Mouse (Mus musculus) stomach, embryonic 16.5 days (tissue): ENCODE measurements around the gene Vegfa. TPM values are rescaled to one million over a fixed set of nuclear protein-coding genes. Genes with fewer than 3 reads are reported as not detected.
A peak's percentile ranks its signal among the peaks of the same experiment; 100 is the strongest.

Source experiments
- ATAC-seq: fragments of 200-750 bp; cut with Nextera tagmentation; 2 replicates; pipeline ENCODE4 v1.8.0; 2017; ENCODE audit warnings: moderate number of reproducible peaks, moderate TSS enrichment; ENCODE audit not compliant: insufficient read depth, low FRiP score
- H3K27ac ChIP-seq: fragments of 300-500 bp; sonication (generic); 2 replicates; pipeline ENCODE4 v1.5.1; 2014; ENCODE audit warnings: low read length
- H3K27me3 ChIP-seq: fragments of 300-500 bp; sonication (generic); 2 replicates; pipeline ENCODE4 v1.6.1; 2014; ENCODE audit warnings: low read length, control low read depth, mixed read lengths; ENCODE audit not compliant: control insufficient read depth, insufficient read depth
- H3K36me3 ChIP-seq: fragments of 300-500 bp; sonication (generic); 2 replicates; pipeline ENCODE4 v1.6.1; 2014; ENCODE audit warnings: low read length; ENCODE audit not compliant: control insufficient read depth, insufficient read depth
- H3K4me1 ChIP-seq: fragments of 300-500 bp; sonication (generic); 2 replicates; pipeline ENCODE4 v1.6.1; 2014; ENCODE audit warnings: low read length, control low read depth, mixed read lengths; ENCODE audit not compliant: control insufficient read depth, insufficient read depth
- H3K4me2 ChIP-seq: fragments of 300-500 bp; sonication (generic); 2 replicates; pipeline ENCODE4 v1.6.1; 2014; ENCODE audit warnings: low read depth, low read length, mixed read lengths
- H3K4me3 ChIP-seq: fragments of 300-500 bp; sonication (generic); replicated peaks from 2 replicates; pipeline ENCODE4 v1.5.1; 2014; ENCODE audit warnings: mild to moderate bottlenecking, low read length
- H3K9ac ChIP-seq: fragments of 300-500 bp; sonication (generic); 2 replicates; pipeline ENCODE4 v1.6.1; 2014; ENCODE audit warnings: low read length
- H3K9me3 ChIP-seq: fragments of 300-500 bp; sonication (generic); replicated peaks from 2 replicates; pipeline ENCODE4 v1.6.1; 2016; ENCODE audit warnings: low read length, control low read depth; ENCODE audit not compliant: control insufficient read depth
- WGBS: fragments of 180-500 bp; shearing (Covaris S2); extraction: QIAGEN DNeasy Blood & Tissue Kit; methylation state at CpG from one replicate; pipeline ENCODE4 v1.1.7; 2014; 5-methylcytosine and 5-hydroxymethylcytosine counted together
- polyA plus RNA-seq: library from polyadenylated mRNA; unstranded; fragments of >200 nt; fragmentation: Nextera tagmentation; extraction: Ambion mirVana; gene quantifications from 2 replicates; pipeline ENCODE4 v1.2.1, GENCODE M21; 2015

Vegfa gene
- polyA plus RNA-seq, 1 experiment from 2014 or later, result 3.9 TPM

- no peak overlapping the region for H3K27ac ChIP-seq
- WGBS, result 71% methylated on average over 3 of the region's 3 CpGs
- peaks cover 14% of the 10 kb centered on the region for H3K4me1 ChIP-seq
- ATAC-seq, result no peak
- H3K4me3 ChIP-seq, result no peak overlapping the region
- no peaks in the 10 kb centered on the region for H3K27me3 ChIP-seq
- no peaks in the 10 kb centered on the region for H3K36me3 ChIP-seq
- no peaks in the 10 kb centered on the region for H3K9me3 ChIP-seq
- H3K4me2 ChIP-seq, result no peak overlapping the region
- no peak overlapping the region; the same call in 1 of the 2 replicates for H3K9ac ChIP-seq
Observed at GRCm38 (mm10) chr17:46005458-46005857, 26.7 kb downstream of the Vegfa start.

- no peak overlapping the region; the same call in 1 of the 2 replicates for H3K9ac ChIP-seq
- no peaks in the 10 kb centered on the region for H3K27me3 ChIP-seq
- H3K4me1 ChIP-seq, result peaks cover 14% of the 10 kb centered on the region
- H3K4me2 ChIP-seq, result no peak overlapping the region
- no peaks in the 10 kb centered on the region for H3K36me3 ChIP-seq
- H3K9me3 ChIP-seq, result no peaks in the 10 kb centered on the region
- no peak overlapping the region for H3K27ac ChIP-seq
- WGBS, result 65% methylated on average over 5 of the region's 5 CpGs
- ATAC-seq, result peak; percentile 45; the same call in 1 of the 2 replicates
- H3K4me3 ChIP-seq, result no peak overlapping the region
Observed at GRCm38 (mm10) chr17:46004482-46004881, 27.7 kb downstream of the Vegfa start.

- H3K4me3 ChIP-seq, result no peak overlapping the region
- ATAC-seq, result peak; percentile 78; the same call in 1 of the 2 replicates
- H3K27ac ChIP-seq, result no peak overlapping the region; the same call in 1 of the 2 replicates
- 58% methylated on average over 15 of the region's 15 CpGs for WGBS
- H3K9me3 ChIP-seq, result no peaks in the 10 kb centered on the region
- H3K27me3 ChIP-seq, result no peaks in the 10 kb centered on the region
- peaks cover 14% of the 10 kb centered on the region for H3K4me1 ChIP-seq
- H3K36me3 ChIP-seq, result no peaks in the 10 kb centered on the region
- no peak overlapping the region for H3K4me2 ChIP-seq
- no peak overlapping the region; the same call in 1 of the 2 replicates for H3K9ac ChIP-seq
Observed at GRCm38 (mm10) chr17:46003717-46004481, 28.3 kb downstream of the Vegfa start.

GRCm38 (mm10) chr17:45999366-45999940 lies 32.7 kb downstream of the Vegfa start:
- Histone ChIP-seq H3K9me3 (no peaks in the 10 kb centered on the region), H3K27me3 (no peaks in the 10 kb centered on the region), H3K4me3 (no peak overlapping the region), H3K27ac (no peak overlapping the region), H3K4me1 (peaks cover 15% of the 10 kb centered on the region), H3K4me2 (no peak overlapping the region), H3K36me3 (no peaks in the 10 kb centered on the region), H3K9ac (no peak overlapping the region)
- no peak for ATAC-seq
- 67% methylated on average over 9 of the region's 9 CpGs for WGBS

- WGBS, result 21% methylated on average over 6 of the region's 6 CpGs
- Histone ChIP-seq H3K4me3 (no peak overlapping the region), H3K36me3 (no peaks in the 10 kb centered on the region), H3K4me2 (no peak overlapping the region), H3K27ac (no peak overlapping the region), H3K9ac (no peak overlapping the region), H3K9me3 (no peaks in the 10 kb centered on the region), H3K27me3 (no peaks in the 10 kb centered on the region), H3K4me1 (peaks cover 6% of the 10 kb centered on the region)
- ATAC-seq, result no peak
Observed at GRCm38 (mm10) chr17:45998363-45998762, 33.8 kb downstream of the Vegfa start.

- H3K27me3 ChIP-seq, result no peaks in the 10 kb centered on the region
- H3K4me2 ChIP-seq, result no peak overlapping the region
- 64% methylated on average over 9 of the region's 9 CpGs for WGBS
- no peak overlapping the region for H3K9ac ChIP-seq
- peaks cover 6% of the 10 kb centered on the region for H3K4me1 ChIP-seq
- H3K36me3 ChIP-seq, result no peaks in the 10 kb centered on the region
- no peak for ATAC-seq
- no peak overlapping the region for H3K27ac ChIP-seq
- no peaks in the 10 kb centered on the region for H3K9me3 ChIP-seq
- H3K4me3 ChIP-seq, result no peak overlapping the region
Observed at GRCm38 (mm10) chr17:45996921-45997444, 35.2 kb downstream of the Vegfa start.

- no peak overlapping the region for H3K4me3 ChIP-seq
- H3K4me1 ChIP-seq, result peaks cover 6% of the 10 kb centered on the region
- H3K9me3 ChIP-seq, result no peaks in the 10 kb centered on the region
- H3K36me3 ChIP-seq, result no peaks in the 10 kb centered on the region
- ATAC-seq, result peak; percentile 88; the same call in 1 of the 2 replicates
- no peak overlapping the region for H3K4me2 ChIP-seq
- WGBS, result 47% methylated on average over 11 of the region's 11 CpGs
- H3K27ac ChIP-seq, result no peak overlapping the region; the same call in 1 of the 2 replicates
- H3K9ac ChIP-seq, result 0 out of 2 replicates have a peak overlapping the region, but pooled peaks have one; percentile 29
- no peaks in the 10 kb centered on the region for H3K27me3 ChIP-seq
Observed at GRCm38 (mm10) chr17:45994281-45994817, 37.8 kb downstream of the Vegfa start.

- no peaks in the 10 kb centered on the region for H3K9me3 ChIP-seq
- H3K27me3 ChIP-seq, result no peaks in the 10 kb centered on the region
- 85% methylated on average over 3 of the region's 3 CpGs for WGBS
- H3K27ac ChIP-seq, result no peak overlapping the region
- H3K9ac ChIP-seq, result no peak overlapping the region
- H3K36me3 ChIP-seq, result no peaks in the 10 kb centered on the region
- no peak overlapping the region for H3K4me3 ChIP-seq
- peak; percentile 40; the same call in 1 of the 2 replicates for ATAC-seq
- no peaks in the 10 kb centered on the region for H3K4me1 ChIP-seq
- no peak overlapping the region for H3K4me2 ChIP-seq
Observed at GRCm38 (mm10) chr17:45986915-45987314, 45.3 kb downstream of the Vegfa start.

- Histone ChIP-seq H3K4me3 (no peak overlapping the region), H3K4me2 (no peak overlapping the region), H3K36me3 (no peaks in the 10 kb centered on the region), H3K27ac (no peak overlapping the region), H3K27me3 (no peaks in the 10 kb centered on the region), H3K9me3 (no peaks in the 10 kb centered on the region), H3K9ac (no peak overlapping the region), H3K4me1 (no peaks in the 10 kb centered on the region)
- 81% methylated on average over 6 of the region's 6 CpGs for WGBS
- ATAC-seq, result no peak
Observed at GRCm38 (mm10) chr17:45986374-45986773, 45.8 kb downstream of the Vegfa start.
